Mouse (Mus musculus) layer of hippocampus, adult 18-20 months (tissue): ENCODE data around the gene Pcsk6. TPM values are rescaled to one million over a fixed set of nuclear protein-coding genes. Genes with fewer than 3 reads are reported as not detected.

ENCODE experiments used
- DNase-seq, 2 experiments: peaks; one replicate each; pipeline ENCODE4 v3.0.0; 2022; ENCODE audit warnings: low spot score in 2 of 2
- total RNA-seq, 2 experiments: library from RNA; stranded (reverse); gene quantifications; 2 replicates each; pipeline ENCODE4 v1.2.3; 2021

The Pcsk6 gene
- total RNA-seq, 2 experiments from 2014 or later = 16.9 to 19.5 TPM

- no peak for DNase-seq
Observed at GRCm38 (mm10) chr7:65988709-65989108, 127.2 kb downstream of the Pcsk6 start.

- DNase-seq = no peak
Observed at GRCm38 (mm10) chr7:65992329-65992728, 130.8 kb downstream of the Pcsk6 start.

- no peak for DNase-seq
Observed at GRCm38 (mm10) chr7:65993410-65993809, 131.9 kb downstream of the Pcsk6 start.

- peak in 1 of 2 experiments; percentile 16 for DNase-seq
Observed at GRCm38 (mm10) chr7:66001035-66001754, 139.7 kb downstream of the Pcsk6 start.

GRCm38 (mm10) chr7:66001797-66002196, 140.3 kb downstream of the Pcsk6 start:
- DNase-seq = no peak

- DNase-seq = no peak
Observed at GRCm38 (mm10) chr7:66003447-66003846, 141.9 kb downstream of the Pcsk6 start.

GRCm38 (mm10) chr7:66003865-66004638, 142.5 kb downstream of the Pcsk6 start:
- DNase-seq = no peak

GRCm38 (mm10) chr7:66005066-66005465, 143.5 kb downstream of the Pcsk6 start:
- DNase-seq = no peak

- DNase-seq = peak in 1 of 2 experiments; percentile 13
Observed at GRCm38 (mm10) chr7:66008161-66008891, 146.8 kb downstream of the Pcsk6 start.

- DNase-seq = peak in 1 of 2 experiments; percentile 35
Observed at GRCm38 (mm10) chr7:66008892-66009273, 147.3 kb downstream of the Pcsk6 start.

GRCm38 (mm10) chr7:66010518-66010917, 149.0 kb downstream of the Pcsk6 start:
- no peak for DNase-seq

GRCm38 (mm10) chr7:66027747-66028146, 166.2 kb downstream of the Pcsk6 start:
- DNase-seq = no peak

GRCm38 (mm10) chr7:66028766-66029512, 167.4 kb downstream of the Pcsk6 start:
- DNase-seq = no peak

- DNase-seq = no peak
Observed at GRCm38 (mm10) chr7:66036809-66037208, 175.3 kb downstream of the Pcsk6 start.

- no peak for DNase-seq
Observed at GRCm38 (mm10) chr7:66038261-66038660, 176.7 kb downstream of the Pcsk6 start.

- no peak for DNase-seq
Observed at GRCm38 (mm10) chr7:66038730-66039129, 177.2 kb downstream of the Pcsk6 start.

GRCm38 (mm10) chr7:66040026-66040814, 178.7 kb downstream of the Pcsk6 start:
- no peak for DNase-seq

GRCm38 (mm10) chr7:66043552-66044459, 182.3 kb downstream of the Pcsk6 start, which contains the start of gene Gm45213:
Gene Gm45213, plus strand, starts transcription at chr7:66043602.
- no peak for DNase-seq

- DNase-seq = no peak
Observed at GRCm38 (mm10) chr7:66044617-66045016, 183.1 kb downstream of the Pcsk6 start.
